Mouse (Mus musculus) liver, embryonic 15.5 days (tissue): ENCODE results near the gene Mrgprg. TPM values are rescaled to one million over a fixed set of nuclear protein-coding genes. Genes with fewer than 3 reads are reported as not detected.

Source experiments
- ATAC-seq: fragments of 200-750 bp; cut with Nextera tagmentation; 2 replicates; pipeline ENCODE4 v1.8.0; 2017; ENCODE audit warnings: moderate number of reproducible peaks, mild to moderate bottlenecking, moderate library complexity; ENCODE audit not compliant: insufficient read depth
- H3K27ac ChIP-seq: fragments of 300-500 bp; sonication (generic); replicated peaks from 2 replicates; pipeline ENCODE4 v1.5.1; 2015; ENCODE audit warnings: mild to moderate bottlenecking, inconsistent platforms
- H3K27me3 ChIP-seq: fragments of 300-500 bp; sonication (generic); 2 replicates; pipeline ENCODE4 v1.6.1; 2015; ENCODE audit warnings: mild to moderate bottlenecking, inconsistent platforms
- H3K36me3 ChIP-seq: fragments of 300-500 bp; sonication (generic); replicated peaks from 2 replicates; pipeline ENCODE4 v1.6.1; 2015; ENCODE audit warnings: moderate library complexity, mild to moderate bottlenecking, inconsistent platforms
- H3K4me1 ChIP-seq: fragments of 300-500 bp; sonication (generic); replicated peaks from 2 replicates; pipeline ENCODE4 v1.6.1; 2015; ENCODE audit warnings: inconsistent platforms
- H3K4me2 ChIP-seq: fragments of 300-500 bp; sonication (generic); 2 replicates; pipeline ENCODE4 v1.6.1; 2015; ENCODE audit warnings: moderate library complexity, mild to moderate bottlenecking, inconsistent platforms
- H3K4me3 ChIP-seq: fragments of 300-500 bp; sonication (generic); replicated peaks from 2 replicates; pipeline ENCODE4 v1.5.1; 2015; ENCODE audit warnings: mild to moderate bottlenecking, inconsistent platforms
- H3K9ac ChIP-seq: fragments of 300-500 bp; sonication (generic); 2 replicates; pipeline ENCODE4 v1.6.1; 2015; ENCODE audit warnings: moderate library complexity, mild to moderate bottlenecking, inconsistent platforms
- H3K9me3 ChIP-seq: fragments of 300-500 bp; sonication (generic); replicated peaks from 2 replicates; pipeline ENCODE4 v1.6.1; 2016; ENCODE audit warnings: inconsistent platforms
- WGBS: fragments of 180-500 bp; shearing (Covaris S2); methylation state at CpG from one replicate; pipeline ENCODE4 v1.1.7; 2015; ENCODE audit warnings: mixed read lengths; ENCODE audit not compliant: insufficient replicate concordance; 5-methylcytosine and 5-hydroxymethylcytosine counted together
- polyA plus RNA-seq: library from polyadenylated mRNA; unstranded; fragments of >200 nt; fragmentation: Nextera tagmentation; extraction: Ambion mirVana; gene quantifications from 2 replicates; pipeline ENCODE4 v1.2.1, GENCODE M21; 2015

Mrgprg gene
- polyA plus RNA-seq, 1 experiment from 2014 or later: not detected

- Histone ChIP-seq H3K9ac (no peak overlapping the region), H3K4me1 (peaks cover 21% of the 10 kb centered on the region), H3K27me3 (peaks cover 25% of the 10 kb centered on the region), H3K36me3 (no peaks in the 10 kb centered on the region), H3K4me3 (no peak overlapping the region), H3K27ac (no peak overlapping the region), H3K9me3 (no peaks in the 10 kb centered on the region), H3K4me2 (no peak overlapping the region)
- no peak for ATAC-seq
- 33% methylated on average over 9 of the region's 9 CpGs for WGBS
These were observed 11.3 kb downstream of the Mrgprg start for GRCm38 (mm10) chr7:143755357-143756124.

GRCm38 (mm10) chr7:143753990-143754715, 12.6 kb downstream of the Mrgprg start:
- no peak for ATAC-seq
- H3K4me1 ChIP-seq: peaks cover 21% of the 10 kb centered on the region
- no peak overlapping the region for H3K9ac ChIP-seq
- H3K36me3 ChIP-seq: no peaks in the 10 kb centered on the region
- H3K4me2 ChIP-seq: no peak overlapping the region
- 28% methylated on average over 5 of the region's 5 CpGs for WGBS
- peaks cover 25% of the 10 kb centered on the region for H3K27me3 ChIP-seq
- H3K4me3 ChIP-seq: no peak overlapping the region
- no peak overlapping the region for H3K27ac ChIP-seq
- H3K9me3 ChIP-seq: no peaks in the 10 kb centered on the region

GRCm38 (mm10) chr7:143752606-143753005, 14.2 kb downstream of the Mrgprg start:
- Histone ChIP-seq H3K9ac (no peak overlapping the region), H3K9me3 (no peaks in the 10 kb centered on the region), H3K4me2 (no peak overlapping the region), H3K27me3 (peaks cover 19% of the 10 kb centered on the region), H3K4me1 (peaks cover 21% of the 10 kb centered on the region), H3K27ac (no peak overlapping the region), H3K36me3 (no peaks in the 10 kb centered on the region), H3K4me3 (no peak overlapping the region)
- no peak for ATAC-seq
- WGBS: 58% methylated on average over 3 of the region's 3 CpGs

GRCm38 (mm10) chr7:143752056-143752455, 14.7 kb downstream of the Mrgprg start:
- 33% methylated on average over 4 of the region's 4 CpGs for WGBS

GRCm38 (mm10) chr7:143751380-143751779, 15.4 kb downstream of the Mrgprg start:
- H3K4me1 ChIP-seq: peaks cover 12% of the 10 kb centered on the region; the same call in 1 of the 2 replicates
- H3K27me3 ChIP-seq: peaks cover 12% of the 10 kb centered on the region
- H3K27ac ChIP-seq: no peak overlapping the region
- WGBS: 45% methylated on average over 1 of the region's 1 CpGs
- H3K9me3 ChIP-seq: no peaks in the 10 kb centered on the region
- no peaks in the 10 kb centered on the region for H3K36me3 ChIP-seq
- H3K4me3 ChIP-seq: no peak overlapping the region
- no peak overlapping the region for H3K4me2 ChIP-seq
- no peak for ATAC-seq
- H3K9ac ChIP-seq: no peak overlapping the region

More at GRCm38 (mm10) chr7:143752056-143752455, 14.7 kb downstream of the Mrgprg start:
- ATAC-seq: no peak
- no peak overlapping the region for H3K27ac ChIP-seq
- no peak overlapping the region for H3K9ac ChIP-seq
- peaks cover 19% of the 10 kb centered on the region for H3K4me1 ChIP-seq
- no peak overlapping the region for H3K4me2 ChIP-seq
- H3K4me3 ChIP-seq: no peak overlapping the region
- H3K27me3 ChIP-seq: peaks cover 14% of the 10 kb centered on the region
- no peaks in the 10 kb centered on the region for H3K9me3 ChIP-seq
- no peaks in the 10 kb centered on the region for H3K36me3 ChIP-seq

- Histone ChIP-seq H3K4me3 (no peak overlapping the region), H3K27ac (no peak overlapping the region), H3K4me2 (no peak overlapping the region), H3K36me3 (no peaks in the 10 kb centered on the region), H3K4me1 (peaks cover 5% of the 10 kb centered on the region; the same call in 1 of the 2 replicates), H3K9ac (no peak overlapping the region), H3K27me3 (no peaks in the 10 kb centered on the region), H3K9me3 (no peaks in the 10 kb centered on the region)
- WGBS: 54% methylated on average over 3 of the region's 3 CpGs
- ATAC-seq: no peak
These were observed 17.7 kb downstream of the Mrgprg start for GRCm38 (mm10) chr7:143749045-143749444.

GRCm38 (mm10) chr7:143748041-143748868, 18.5 kb downstream of the Mrgprg start:
- Histone ChIP-seq H3K9me3 (no peaks in the 10 kb centered on the region), H3K9ac (no peak overlapping the region), H3K4me1 (peaks cover 5% of the 10 kb centered on the region; the same call in 1 of the 2 replicates), H3K36me3 (no peaks in the 10 kb centered on the region), H3K27me3 (no peaks in the 10 kb centered on the region), H3K4me3 (no peak overlapping the region), H3K27ac (no peak overlapping the region), H3K4me2 (no peak overlapping the region)
- WGBS: 4% methylated on average over 16 of the region's 16 CpGs
- no peak for ATAC-seq

GRCm38 (mm10) chr7:143740653-143741052, 26.1 kb downstream of the Mrgprg start:
- WGBS: 29% methylated on average over 2 of the region's 2 CpGs
- H3K4me1 ChIP-seq: no peaks in the 10 kb centered on the region
- no peaks in the 10 kb centered on the region for H3K9me3 ChIP-seq
- H3K36me3 ChIP-seq: no peaks in the 10 kb centered on the region
- peak overlapping the region; percentile 57 for H3K4me2 ChIP-seq
- H3K27ac ChIP-seq: no peak overlapping the region
- peaks cover 50% of the 10 kb centered on the region for H3K27me3 ChIP-seq
- no peak overlapping the region for H3K9ac ChIP-seq
- peak overlapping the region; percentile 45 for H3K4me3 ChIP-seq
- no peak for ATAC-seq

- WGBS: 8% methylated on average over 36 of the region's 38 CpGs
- peak overlapping the region; percentile 45 for H3K4me3 ChIP-seq
- peak overlapping the region; percentile 57 for H3K4me2 ChIP-seq
- peaks cover 50% of the 10 kb centered on the region for H3K27me3 ChIP-seq
- no peak for ATAC-seq
- H3K27ac ChIP-seq: no peak overlapping the region; the same call in 1 of the 2 replicates
- no peaks in the 10 kb centered on the region for H3K4me1 ChIP-seq
- peak overlapping the region; percentile 32; the same call in 1 of the 2 replicates for H3K9ac ChIP-seq
- H3K9me3 ChIP-seq: no peaks in the 10 kb centered on the region
- no peaks in the 10 kb centered on the region for H3K36me3 ChIP-seq
These were observed 27.0 kb downstream of the Mrgprg start for GRCm38 (mm10) chr7:143739511-143740461.

- Histone ChIP-seq H3K27me3 (peaks cover 50% of the 10 kb centered on the region), H3K27ac (no peak overlapping the region), H3K4me3 (no peak overlapping the region), H3K9me3 (no peaks in the 10 kb centered on the region), H3K4me2 (no peak overlapping the region; the same call in 1 of the 2 replicates), H3K36me3 (no peaks in the 10 kb centered on the region), H3K4me1 (no peaks in the 10 kb centered on the region), H3K9ac (no peak overlapping the region)
- ATAC-seq: no peak
- WGBS: 55% methylated on average over 5 of the region's 5 CpGs
These were observed 28.2 kb downstream of the Mrgprg start for GRCm38 (mm10) chr7:143738601-143739006.
